Mouse (Mus musculus): Measurements from ENCODE around the gene Nek4. TPM values are rescaled to one million over a fixed set of nuclear protein-coding genes. Genes with fewer than 3 reads are reported as not detected.

Nek4 gene
- 1 to 10 TPM; 7.1 to 7.2 TPM for total RNA-seq (2023)

DNA sequence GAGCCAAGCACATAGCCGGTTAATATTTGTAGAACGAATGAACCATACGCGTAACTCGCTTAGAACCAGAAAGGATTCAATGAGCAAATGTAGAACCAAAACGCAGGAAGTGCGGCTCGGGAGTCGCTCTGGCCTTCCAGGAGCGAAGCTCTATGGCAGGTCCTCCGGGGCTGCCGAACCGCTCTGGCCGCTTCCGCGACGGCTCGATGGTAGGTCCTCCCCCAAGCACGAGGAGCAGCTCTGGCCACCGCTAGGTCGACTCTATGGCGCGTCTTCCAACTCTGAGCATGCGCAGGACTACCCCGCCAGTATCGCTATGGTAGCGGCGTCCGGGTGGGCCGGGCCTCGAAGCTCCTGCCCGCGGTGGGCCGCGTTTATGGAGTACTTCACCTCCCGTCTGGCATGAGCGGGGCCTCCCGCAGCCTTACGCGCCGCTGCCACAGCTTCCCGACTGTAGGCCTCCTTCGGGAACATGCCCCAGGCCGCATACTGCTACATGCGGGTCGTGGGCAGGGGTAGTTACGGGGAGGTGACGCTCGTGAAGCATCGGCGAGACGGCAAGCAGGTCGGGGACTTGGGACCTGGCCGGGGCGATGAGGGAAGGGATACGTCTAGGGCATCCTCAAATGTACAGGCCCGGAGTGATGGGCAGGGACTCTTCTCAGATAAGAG lies at the start of gene Nek4:
Gene Nek4 (plus strand): TSS at position 224 of the 672 bp plus-strand sequence.

DNA sequence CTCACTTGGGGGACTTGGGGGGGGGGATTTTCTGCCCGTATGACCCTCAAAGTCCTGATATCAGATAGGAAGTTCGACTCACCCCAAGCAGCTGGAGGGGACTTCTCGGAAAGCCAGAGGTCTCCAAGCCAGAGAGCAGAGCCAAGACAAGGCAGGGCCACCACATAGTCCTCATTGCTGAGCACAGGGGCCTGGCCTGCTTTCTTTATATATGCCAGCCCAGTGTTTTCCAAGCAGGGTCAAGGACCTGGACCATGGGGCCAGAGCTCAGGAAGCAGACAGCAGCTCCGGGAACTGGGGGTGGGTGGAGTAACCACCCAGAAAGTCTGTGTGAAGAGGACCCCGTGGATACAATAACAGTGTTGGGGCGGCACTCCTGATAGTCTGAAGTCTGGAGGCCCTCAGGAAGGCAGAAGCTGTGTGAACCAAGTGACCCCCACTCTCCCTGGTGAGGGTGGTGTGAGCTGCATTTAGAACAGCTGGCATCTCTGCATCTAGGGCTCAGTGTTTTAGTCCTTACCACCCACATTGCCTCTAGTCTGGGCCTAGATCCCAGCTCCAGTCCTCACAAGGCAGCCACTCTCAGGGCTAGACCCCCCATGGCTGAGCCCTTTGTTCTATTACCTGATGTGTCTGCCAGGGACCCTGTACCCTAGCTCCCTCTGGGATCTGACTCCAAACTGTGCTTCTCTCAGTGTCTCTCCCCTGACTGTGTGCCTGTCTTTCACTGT lies 27.6 kb upstream of the Nek4 start, which contains the start of gene Itih3:
Gene Itih3 (minus strand): TSS at position 386 of the 731 bp plus-strand sequence.

DNA sequence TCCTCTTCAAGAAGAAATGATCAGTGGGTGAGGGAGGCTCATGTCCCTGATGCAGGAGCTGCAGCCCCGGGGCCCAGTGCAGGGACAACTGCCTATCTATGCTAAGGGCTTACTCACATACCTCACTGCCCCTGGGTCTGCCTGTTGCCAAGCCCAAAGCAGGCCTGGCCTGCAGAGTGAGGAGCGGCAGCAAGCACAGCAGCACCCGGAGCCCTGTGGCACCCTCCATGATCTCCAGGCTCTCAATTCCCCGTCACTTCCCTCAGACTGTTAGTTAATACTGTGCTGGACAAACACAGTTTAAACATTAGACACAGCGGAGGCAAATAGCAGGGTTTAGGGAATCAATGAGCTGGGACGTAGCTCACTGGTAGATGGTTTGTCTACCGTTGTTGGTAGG lies 8.1 kb upstream of the Nek4 start, which contains the start of gene Itih1:
Gene Itih1 (minus strand): TSS at position 252 of the 400 bp plus-strand sequence.

DNA sequence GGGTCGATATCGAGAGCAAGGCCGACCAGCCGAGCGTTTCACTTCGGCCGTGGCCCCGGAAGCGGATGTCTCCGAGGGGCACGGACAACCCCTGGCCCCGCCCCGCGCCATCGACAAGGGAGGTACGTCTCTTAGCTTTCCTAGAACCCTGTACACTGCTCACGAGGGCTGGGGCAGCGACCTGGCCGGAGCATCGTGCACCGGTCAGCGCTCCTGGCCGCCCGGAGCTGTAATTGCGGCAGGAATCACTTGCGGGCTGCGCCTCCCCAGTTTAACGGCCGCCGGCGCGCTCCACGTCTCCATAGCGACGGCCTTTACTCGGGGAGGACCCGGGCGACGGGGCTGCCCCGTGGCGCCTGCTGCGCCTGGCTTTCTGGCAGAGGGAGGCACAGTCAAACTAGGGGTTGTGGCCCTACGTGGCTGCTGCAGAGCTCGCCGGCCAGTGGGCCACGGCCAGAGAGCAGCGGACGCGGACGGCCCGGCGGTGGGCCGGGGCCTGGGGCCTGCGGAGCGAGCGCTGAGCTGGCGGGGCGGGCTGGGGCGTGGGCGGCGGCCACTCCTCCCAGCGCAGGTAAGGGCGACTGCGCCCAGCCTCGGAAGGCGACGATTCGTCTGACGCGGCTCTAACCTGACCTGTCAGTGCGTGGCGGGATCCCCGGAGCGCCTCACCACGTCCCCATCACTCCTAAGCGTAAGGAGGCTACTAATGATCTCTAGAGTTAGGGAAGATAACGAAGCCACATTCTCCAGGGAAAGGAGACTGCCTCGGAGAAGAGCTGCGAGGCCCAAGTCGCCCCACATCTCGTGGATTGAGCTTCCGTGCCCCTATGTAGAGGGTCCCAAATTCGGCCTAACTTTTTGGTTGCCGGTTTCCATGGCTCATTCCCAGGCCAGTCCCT lies 50.4 kb downstream of the Nek4 start, which contains the start of the genes Glt8d1 and Spcs1:
Gene Glt8d1 (plus strand): TSS at position 94 of the 899 bp plus-strand sequence.
Gene Spcs1 (minus strand): TSS at position 366 of the 899 bp plus-strand sequence.

DNA sequence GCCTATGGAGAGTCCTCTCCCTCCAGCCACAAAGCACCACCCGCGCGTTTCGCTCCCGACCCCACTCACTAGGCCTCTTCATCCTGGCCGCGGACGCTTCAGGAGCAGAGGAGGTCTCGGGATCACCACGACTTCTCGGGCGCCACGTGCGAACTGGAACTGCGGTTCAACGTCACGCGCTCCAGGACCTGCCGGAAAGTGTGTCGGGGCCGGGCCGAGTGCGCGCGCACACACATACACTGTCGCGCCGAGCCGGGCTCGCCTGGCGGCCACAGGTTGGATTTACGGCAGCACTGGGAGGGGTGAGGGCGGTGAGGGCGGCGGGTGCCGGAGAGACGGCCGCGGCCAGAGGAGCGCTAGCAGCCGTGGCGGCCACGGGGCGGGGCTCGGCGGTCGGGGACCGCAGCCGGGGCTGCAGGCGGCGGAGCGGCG lies 67.7 kb downstream of the Nek4 start, which contains the start of the genes Pbrm1 and Gnl3:
Gene Pbrm1 (plus strand): TSS at position 279 of the 432 bp plus-strand sequence.
Gene Gnl3 (minus strand): TSS at position 293 of the 432 bp plus-strand sequence.

Other genes starting within 250 kb of the Nek4 start
- gene Sfmbt1, start 236.5 kb upstream of the Nek4 start, total RNA-seq (2023): 10 to 100 TPM; 18.0 to 24.5 TPM
- 10 to 100 TPM; 19.9 to 21.2 TPM for gene Tmem110, start 125.8 kb upstream of the Nek4 start, total RNA-seq (2023)
- gene Mustn1, start 72.2 kb upstream of the Nek4 start, total RNA-seq (2023): 1 to 10 TPM; 1.1 to 3.0 TPM
- gene Itih4, start 64.9 kb upstream of the Nek4 start, total RNA-seq (2023): under 1 TPM in 1 of 2 experiments, not detected in 1; 0.26 TPM
- not detected for gene Itih3, start 27.6 kb upstream of the Nek4 start, total RNA-seq (2023)
- gene Itih1, start 8.1 kb upstream of the Nek4 start, total RNA-seq (2023): not detected
- gene Glt8d1, start 50.0 kb downstream of the Nek4 start, total RNA-seq (2023): 10 to 100 TPM; 17.3 to 22.6 TPM
- gene Spcs1, start 50.3 kb downstream of the Nek4 start, total RNA-seq (2023): 10 to 100 TPM; 73.8 to 78.7 TPM
- 10 to 100 TPM; 74.0 to 99.5 TPM for gene Pbrm1, start 67.8 kb downstream of the Nek4 start, total RNA-seq (2023)
- gene Gnl3, start 67.8 kb downstream of the Nek4 start, total RNA-seq (2023): 100 to 1,000 TPM; 396 to 425 TPM
- gene Smim4, start 177.6 kb downstream of the Nek4 start, total RNA-seq (2023): 10 to 100 TPM; 23.5 to 26.8 TPM
- 1 to 10 TPM in 1 of 2 experiments, under 1 TPM in 1; 0.65 to 1.5 TPM for gene Nt5dc2, start 179.7 kb downstream of the Nek4 start, total RNA-seq (2023)
- 1 to 10 TPM in 1 of 2 experiments, not detected in 1; 1.0 TPM for gene Stab1, start 217.3 kb downstream of the Nek4 start, total RNA-seq (2023)

Data from B cell, adult 67 days (primary cell).